Mouse (Mus musculus): ENCODE data around the gene Olfr1494. TPM values are rescaled to one million over a fixed set of nuclear protein-coding genes. Genes with fewer than 3 reads are reported as not detected.

Gene Olfr1494
- not detected in 2 replicates for polyA plus RNA-seq (2012; rRNA removed)

DNA sequence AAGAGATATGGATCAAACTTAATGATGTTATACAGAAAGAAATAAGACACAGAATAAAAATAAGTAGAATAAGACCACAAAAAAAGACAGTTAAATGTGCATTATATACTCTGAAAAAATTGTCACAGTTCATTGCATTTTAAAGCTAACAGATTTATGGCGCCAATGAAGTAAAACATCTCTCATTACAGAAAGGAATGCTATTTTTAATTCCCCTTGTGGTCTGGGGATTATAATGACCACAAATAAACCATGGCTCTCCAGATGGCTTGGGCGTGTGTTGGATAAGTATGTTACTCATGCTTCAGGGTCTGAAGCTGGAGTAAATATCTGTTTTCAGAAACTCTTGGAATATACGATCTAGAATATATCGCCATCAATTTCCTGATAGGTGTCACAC is at the start of gene Olfr1494:
Gene Olfr1494 (plus strand): TSS at position 301 of the 400 bp plus-strand sequence.
- Histone ChIP-seq H3K4me3 (ENCODE audit: insufficient read depth, low read length) (no peak within 1 kb of the TSS), H3K27ac (ENCODE audit: insufficient read depth, low read length) (no peak within 1 kb of the TSS), H3K4me1 (ENCODE audit: control insufficient read depth, insufficient read depth, low read length) (no peaks in the 10 kb centered on the region)
- TF ChIP-seq CTCF (IDR thresholded peaks at IDR 0.05; ENCODE audit: extremely low read depth, insufficient read depth, low read length) (no peak), POLR2A (IDR thresholded peaks at IDR 0.05; ENCODE audit: extremely low read depth, insufficient read depth, low read length) (no peak)

DNA sequence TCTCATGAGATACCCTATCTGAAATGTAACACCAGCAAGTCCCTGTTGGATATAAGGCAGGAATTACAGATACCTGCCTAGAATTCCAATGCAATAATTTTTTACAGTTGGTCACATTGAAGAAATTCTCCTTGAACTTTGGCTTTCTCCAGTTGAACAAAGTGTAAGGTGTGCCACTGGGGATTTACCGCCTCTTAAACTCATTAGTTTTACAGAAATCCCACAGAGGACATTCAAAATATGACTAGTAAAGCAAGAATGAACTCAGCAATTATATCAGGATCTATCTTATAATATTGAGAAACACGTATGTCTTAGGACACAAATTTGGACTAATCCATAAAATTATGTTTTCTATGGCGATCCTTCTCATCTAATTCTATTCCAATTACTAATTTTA is 42.6 kb upstream of the Olfr1494 start, which contains the start of gene Olfr1491:
Gene Olfr1491 (plus strand): TSS at position 301 of the 400 bp plus-strand sequence.
- no peaks in the 10 kb centered on the region for H3K4me1 ChIP-seq (ENCODE audit: control insufficient read depth, insufficient read depth, low read length)
- no peak within 1 kb of the TSS for H3K27ac ChIP-seq (ENCODE audit: insufficient read depth, low read length)
- no peak within 1 kb of the TSS for H3K4me3 ChIP-seq (ENCODE audit: insufficient read depth, low read length)
- TF ChIP-seq POLR2A (IDR thresholded peaks at IDR 0.05; ENCODE audit: extremely low read depth, insufficient read depth, low read length) (no peak), CTCF (IDR thresholded peaks at IDR 0.05; ENCODE audit: extremely low read depth, insufficient read depth, low read length) (no peak)

DNA sequence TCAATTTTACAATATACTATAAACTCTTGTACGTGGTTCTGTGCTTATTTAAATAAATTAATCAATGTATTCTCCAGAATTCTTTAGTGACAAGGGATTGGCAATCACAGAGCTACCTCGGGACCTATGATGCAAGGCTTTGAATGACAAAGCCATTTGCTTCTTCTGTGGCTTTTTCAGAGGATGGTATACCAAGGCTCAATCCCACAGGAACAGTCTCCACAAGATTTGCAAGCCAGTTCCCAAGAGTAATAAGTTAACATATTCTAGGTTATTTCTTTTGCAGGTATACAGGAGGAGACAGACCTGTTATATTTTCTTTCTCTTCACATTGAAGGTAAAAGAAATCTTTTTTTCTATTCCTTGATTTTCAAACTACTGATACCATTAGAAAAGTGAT is 16.6 kb upstream of the Olfr1494 start, which contains the start of gene Olfr1493-ps1:
Gene Olfr1493-ps1 (plus strand): TSS at position 301 of the 400 bp plus-strand sequence.
- no peak for TF ChIP-seq CTCF (IDR thresholded peaks at IDR 0.05; ENCODE audit: extremely low read depth, insufficient read depth, low read length)
- no peak for TF ChIP-seq POLR2A (IDR thresholded peaks at IDR 0.05; ENCODE audit: extremely low read depth, insufficient read depth, low read length)
- Histone ChIP-seq H3K4me1 (ENCODE audit: control insufficient read depth, insufficient read depth, low read length) (no peaks in the 10 kb centered on the region), H3K4me3 (ENCODE audit: insufficient read depth, low read length) (no peak within 1 kb of the TSS), H3K27ac (ENCODE audit: insufficient read depth, low read length) (no peak within 1 kb of the TSS)

DNA sequence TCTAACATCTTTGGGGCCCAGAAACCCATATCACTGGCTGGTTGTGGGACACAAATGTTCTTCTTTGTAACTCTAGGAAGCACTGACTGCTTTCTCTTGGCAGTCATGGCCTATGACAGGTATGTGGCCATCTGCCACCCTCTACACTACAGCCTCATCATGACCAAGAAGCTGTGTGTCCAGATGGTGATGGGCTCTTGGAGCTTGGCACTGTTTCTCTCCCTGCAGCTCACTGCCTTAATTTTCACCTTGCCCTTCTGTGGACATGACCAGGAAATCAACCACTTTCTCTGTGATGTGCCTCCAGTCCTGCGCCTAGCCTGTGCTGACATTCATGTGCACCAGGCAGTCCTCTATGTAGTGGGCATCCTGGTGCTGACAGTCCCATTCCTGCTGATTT is 9.8 kb downstream of the Olfr1494 start:
- Histone ChIP-seq H3K27ac (ENCODE audit: insufficient read depth, low read length) (no peak overlapping the region), H3K4me1 (ENCODE audit: control insufficient read depth, insufficient read depth, low read length) (no peaks in the 10 kb centered on the region), H3K4me3 (ENCODE audit: insufficient read depth, low read length) (no peak overlapping the region)
- TF ChIP-seq POLR2A (IDR thresholded peaks at IDR 0.05; ENCODE audit: extremely low read depth, insufficient read depth, low read length) = no peak
- TF ChIP-seq CTCF (IDR thresholded peaks at IDR 0.05; ENCODE audit: extremely low read depth, insufficient read depth, low read length) = no peak

DNA sequence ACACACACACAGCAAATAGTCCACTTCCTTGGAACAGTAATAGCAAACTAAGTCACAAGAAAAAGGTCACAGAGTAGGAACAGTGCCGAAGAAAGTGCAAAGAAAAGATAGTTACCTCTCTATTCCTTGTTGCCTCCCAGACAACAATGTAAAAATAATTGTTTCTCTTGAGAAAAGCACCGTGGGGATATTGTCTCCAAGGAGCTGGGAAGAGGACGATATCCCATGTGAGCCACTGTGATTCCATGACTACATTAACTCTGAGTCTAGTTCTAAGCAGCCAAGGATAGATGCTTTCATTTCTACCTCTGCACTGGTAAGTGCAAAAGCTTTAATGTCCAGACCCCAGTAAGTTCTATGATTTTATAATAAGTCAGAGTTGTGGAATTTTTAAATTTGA is 24.8 kb downstream of the Olfr1494 start, which contains the start of gene Olfr1495:
Gene Olfr1495 (plus strand): TSS at position 301 of the 400 bp plus-strand sequence.
- no peak for TF ChIP-seq POLR2A (IDR thresholded peaks at IDR 0.05; ENCODE audit: extremely low read depth, insufficient read depth, low read length)
- TF ChIP-seq CTCF (IDR thresholded peaks at IDR 0.05; ENCODE audit: extremely low read depth, insufficient read depth, low read length) = no peak
- H3K27ac ChIP-seq (ENCODE audit: insufficient read depth, low read length) = no peak within 1 kb of the TSS

DNA sequence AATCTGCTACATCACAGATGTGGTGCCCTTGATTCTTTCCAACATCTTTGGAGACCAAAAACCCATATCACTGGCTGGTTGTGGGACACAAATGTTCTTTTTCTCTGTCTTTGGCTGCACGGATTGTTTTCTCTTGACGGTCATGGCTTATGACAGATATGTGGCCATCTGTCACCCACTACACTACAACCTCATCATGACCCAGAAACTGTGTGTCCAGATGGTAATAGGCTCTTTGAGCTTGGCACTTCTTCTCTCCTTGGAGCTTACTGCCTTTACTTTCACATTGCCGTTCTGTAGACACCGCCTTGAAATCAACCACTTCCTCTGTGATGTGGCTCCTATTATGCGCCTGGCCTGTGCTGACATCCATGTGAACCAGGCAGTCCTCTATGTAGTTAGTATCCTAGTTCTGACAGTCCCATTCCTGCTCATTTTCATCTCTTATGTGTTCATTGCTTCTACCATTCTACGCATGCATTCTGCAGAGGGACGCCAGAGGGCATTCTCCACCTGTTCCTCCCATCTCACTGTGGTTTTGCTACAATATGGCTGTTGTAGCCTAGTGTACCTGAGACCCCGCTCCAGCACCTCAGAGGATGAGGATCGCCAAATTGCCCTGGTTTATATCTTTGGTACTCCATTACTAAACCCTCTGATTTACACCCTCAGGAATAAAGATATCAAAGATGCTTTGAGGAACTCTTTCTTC is 29.2 kb downstream of the Olfr1494 start:
- Histone ChIP-seq H3K27ac (ENCODE audit: insufficient read depth, low read length) (no peak overlapping the region), H3K4me3 (ENCODE audit: insufficient read depth, low read length) (no peak overlapping the region), H3K4me1 (ENCODE audit: control insufficient read depth, insufficient read depth, low read length) (no peaks in the 10 kb centered on the region)
- TF ChIP-seq POLR2A (IDR thresholded peaks at IDR 0.05; ENCODE audit: extremely low read depth, insufficient read depth, low read length) (no peak), CTCF (IDR thresholded peaks at IDR 0.05; ENCODE audit: extremely low read depth, insufficient read depth, low read length) (no peak)

More for the DNA sequence above, 24.8 kb downstream of the Olfr1494 start, which contains the start of gene Olfr1495:
- H3K4me3 ChIP-seq (ENCODE audit: insufficient read depth, low read length) = no peak within 1 kb of the TSS
- H3K4me1 ChIP-seq (ENCODE audit: control insufficient read depth, insufficient read depth, low read length) = no peaks in the 10 kb centered on the region

DNA sequence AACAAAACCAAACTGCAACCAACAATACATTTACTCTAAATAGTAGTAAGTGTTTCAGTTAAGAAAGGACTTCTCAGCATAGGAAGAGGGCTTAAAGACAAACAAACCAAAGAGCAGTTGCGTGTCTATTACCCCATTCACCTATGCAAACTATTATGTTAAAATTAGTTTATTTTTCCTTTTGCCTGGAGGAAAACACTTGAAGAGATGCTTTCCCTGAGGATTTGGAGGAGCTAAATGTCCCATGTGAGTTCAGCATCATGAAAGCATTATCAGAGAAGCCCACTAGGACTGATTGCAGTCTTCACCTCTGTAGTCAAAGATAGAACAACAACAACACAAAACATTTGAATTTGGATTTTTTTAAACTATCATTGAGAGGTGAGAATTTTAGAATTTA is 38.0 kb downstream of the Olfr1494 start, which contains the start of gene Olfr1496:
Gene Olfr1496 (plus strand): TSS at position 301 of the 400 bp plus-strand sequence.
- Histone ChIP-seq H3K27ac (ENCODE audit: insufficient read depth, low read length) (no peak within 1 kb of the TSS), H3K4me1 (ENCODE audit: control insufficient read depth, insufficient read depth, low read length) (no peaks in the 10 kb centered on the region), H3K4me3 (ENCODE audit: insufficient read depth, low read length) (no peak within 1 kb of the TSS)
- TF ChIP-seq POLR2A (IDR thresholded peaks at IDR 0.05; ENCODE audit: extremely low read depth, insufficient read depth, low read length) (no peak), CTCF (IDR thresholded peaks at IDR 0.05; ENCODE audit: extremely low read depth, insufficient read depth, low read length) (no peak)

DNA sequence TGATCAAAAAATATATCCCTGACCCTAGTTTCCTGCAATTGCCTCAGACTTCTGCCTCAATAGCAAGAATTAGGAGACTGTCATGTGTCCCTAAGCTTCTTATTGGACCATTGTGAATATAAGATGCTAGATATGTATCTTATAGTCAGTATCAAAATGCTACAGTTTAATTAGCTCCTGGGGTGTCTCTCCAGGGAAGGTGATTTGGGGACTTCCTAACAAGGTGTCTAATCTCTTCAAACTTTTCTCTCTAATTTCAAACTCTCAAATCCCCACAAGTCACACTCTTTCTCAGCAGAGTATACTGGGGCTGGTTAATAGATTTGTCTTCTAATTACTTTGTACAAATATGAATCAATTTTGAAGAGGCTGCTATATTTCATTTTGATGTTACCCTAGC is 58.6 kb downstream of the Olfr1494 start, which contains the start of gene Olfr1497:
Gene Olfr1497 (minus strand): TSS at position 101 of the 400 bp plus-strand sequence.
- Histone ChIP-seq H3K4me3 (ENCODE audit: insufficient read depth, low read length) (no peak within 1 kb of the TSS), H3K4me1 (ENCODE audit: control insufficient read depth, insufficient read depth, low read length) (no peaks in the 10 kb centered on the region), H3K27ac (ENCODE audit: insufficient read depth, low read length) (no peak within 1 kb of the TSS)
- no peak for TF ChIP-seq CTCF (IDR thresholded peaks at IDR 0.05; ENCODE audit: extremely low read depth, insufficient read depth, low read length)
- no peak for TF ChIP-seq POLR2A (IDR thresholded peaks at IDR 0.05; ENCODE audit: extremely low read depth, insufficient read depth, low read length)

Other genes with a start within 250 kb of the Olfr1494 start
- gene Olfr1477, start 239.2 kb upstream of the Olfr1494 start, polyA plus RNA-seq (2012; rRNA removed) = not detected in 2 replicates
- gene Olfr1480, start 211.8 kb upstream of the Olfr1494 start, polyA plus RNA-seq (2012; rRNA removed) = not detected in 2 replicates
- gene Olfr1484, start 156.2 kb upstream of the Olfr1494 start, polyA plus RNA-seq (2012; rRNA removed) = not detected in 2 replicates
- not detected in 2 replicates for gene Olfr1487, start 122.4 kb upstream of the Olfr1494 start, polyA plus RNA-seq (2012; rRNA removed)
- gene Olfr1489, start 108.1 kb upstream of the Olfr1494 start, polyA plus RNA-seq (2012; rRNA removed) = not detected in 2 replicates
- not detected in 2 replicates for gene Olfr1490, start 88.6 kb upstream of the Olfr1494 start, polyA plus RNA-seq (2012; rRNA removed)
- gene Olfr1491, start 42.5 kb upstream of the Olfr1494 start, polyA plus RNA-seq (2012; rRNA removed) = not detected in 2 replicates
- gene Olfr1493-ps1, start 16.4 kb upstream of the Olfr1494 start, polyA plus RNA-seq (2012; rRNA removed) = not detected in 2 replicates
- not detected in 2 replicates for gene Olfr1495, start 24.9 kb downstream of the Olfr1494 start, polyA plus RNA-seq (2012; rRNA removed)
- not detected in 2 replicates for gene Olfr1496, start 38.1 kb downstream of the Olfr1494 start, polyA plus RNA-seq (2012; rRNA removed)
- not detected in 2 replicates for gene Olfr1497, start 58.5 kb downstream of the Olfr1494 start, polyA plus RNA-seq (2012; rRNA removed)
- gene Olfr1499, start 79.7 kb downstream of the Olfr1494 start, polyA plus RNA-seq (2012; rRNA removed) = not detected in 2 replicates
- gene Olfr1500, start 90.8 kb downstream of the Olfr1494 start, polyA plus RNA-seq (2012; rRNA removed) = not detected in 2 replicates
- gene Olfr1501, start 111.0 kb downstream of the Olfr1494 start, polyA plus RNA-seq (2012; rRNA removed) = not detected in 2 replicates
- not detected in 2 replicates for gene Olfr1502, start 122.1 kb downstream of the Olfr1494 start, polyA plus RNA-seq (2012; rRNA removed)
- gene Olfr1504, start 158.2 kb downstream of the Olfr1494 start, polyA plus RNA-seq (2012; rRNA removed) = not detected in 2 replicates
- not detected in 2 replicates for gene Olfr1505, start 173.8 kb downstream of the Olfr1494 start, polyA plus RNA-seq (2012; rRNA removed)